ENCODE assay signal across 13 mouse cellular contexts in the genomic region with DNA sequence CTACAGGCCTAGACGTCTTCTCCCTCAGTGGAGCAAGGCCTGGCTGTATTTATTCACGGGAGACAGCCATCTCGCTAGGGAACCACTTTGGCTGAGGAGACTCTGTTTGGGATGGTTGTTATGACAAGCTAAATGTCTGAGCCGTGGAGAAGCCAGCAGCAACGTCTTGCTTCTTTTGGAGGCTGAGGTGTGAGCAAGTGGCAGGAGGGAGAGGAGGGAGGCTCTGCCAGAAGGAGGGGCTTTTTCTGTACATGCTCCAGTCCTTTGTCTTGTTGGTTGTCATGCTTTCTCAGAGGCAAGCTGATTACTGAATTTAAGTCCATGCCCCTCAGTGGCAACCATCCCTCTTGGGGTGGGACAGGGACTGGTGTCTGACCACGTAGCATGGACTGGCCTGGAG. TPM values are rescaled to one million over a fixed set of nuclear protein-coding genes. Genes with fewer than 3 reads are reported as not detected.
DNase-seq lines count a peak whose midpoint lies in the region; ATAC-seq lines count a peak whose summit lies in the region.
"Had no signal": no experiment of that assay in that cellular context is flagged by ENCODE, and none has a peak within 500 bp of the region (broad histone marks: within the 10 kb centered on the region; RNA-seq: fewer than 3 reads in every experiment).

No protein-coding gene starts in this region.

- H3K9me3 ChIP-seq in forebrain, embryonic 14.5 days (replicated peaks; ENCODE audit: control insufficient read depth, low read length), result no peaks in the 10 kb centered on the region
- H3K9me3 ChIP-seq in forebrain, embryonic 12.5 days, result no peaks in the 10 kb centered on the region
- H3K9me3 ChIP-seq in lung, embryonic 15.5 days, result no peaks in the 10 kb centered on the region
- H3K9me3 ChIP-seq in limb, embryonic 13.5 days, result no peaks in the 10 kb centered on the region
- H3K9me3 ChIP-seq: heart, embryonic 13.5 days; midbrain, embryonic 13.5 days had no signal

- H3K4me3 ChIP-seq in forebrain, embryonic 14.5 days (ENCODE audit: low read depth, low read length), result no peak overlapping the region
- H3K4me3 ChIP-seq in forebrain, embryonic 12.5 days (replicated peaks), result no peak overlapping the region
- H3K4me3 ChIP-seq in lung, embryonic 15.5 days, result peak overlapping the region; percentile 41
- H3K4me3 ChIP-seq in limb, embryonic 13.5 days, result no peak overlapping the region
- H3K4me3 ChIP-seq in macrophage (ENCODE audit: inconsistent target), result no peak overlapping the region
- H3K4me3 ChIP-seq: midbrain, embryonic 13.5 days had no signal

- no peak overlapping the region; the same call in 1 of the 2 replicates for H3K27ac ChIP-seq in forebrain, embryonic 14.5 days (ENCODE audit: low read depth, low read length)
- H3K27ac ChIP-seq in forebrain, embryonic 12.5 days, result no peak overlapping the region
- peak overlapping the region; percentile 76; the same call in 1 of the 2 replicates for H3K27ac ChIP-seq in lung, embryonic 15.5 days
- no peak overlapping the region for H3K27ac ChIP-seq in limb, embryonic 13.5 days
- H3K27ac ChIP-seq in macrophage, result peak overlapping the region; percentile 82; the same call in 1 of the 2 replicates
- H3K27ac ChIP-seq: heart, embryonic 13.5 days; midbrain, embryonic 13.5 days had no signal

- peaks cover 17% of the 10 kb centered on the region for H3K4me1 ChIP-seq in forebrain, embryonic 14.5 days (ENCODE audit: control insufficient read depth, insufficient read depth, low read length)
- peaks cover 23% of the 10 kb centered on the region for H3K4me1 ChIP-seq in forebrain, embryonic 12.5 days
- peaks cover 30% of the 10 kb centered on the region for H3K4me1 ChIP-seq in lung, embryonic 15.5 days
- peaks cover 29% of the 10 kb centered on the region for H3K4me1 ChIP-seq in limb, embryonic 13.5 days

- WGBS in forebrain, embryonic 14.5 days, result 53% methylated on average over 6 of the region's 6 CpGs
- WGBS in forebrain, embryonic 12.5 days, result 72% methylated on average over 6 of the region's 6 CpGs
- WGBS in lung, embryonic 15.5 days, result 49% methylated on average over 6 of the region's 6 CpGs
- 75% methylated on average over 6 of the region's 6 CpGs for WGBS in limb, embryonic 13.5 days
- 97% methylated on average over 6 of the region's 6 CpGs for WGBS in macrophage (ENCODE audit: missing documents)

- ATAC-seq in forebrain, embryonic 14.5 days, result peak; percentile 46; the same call in 1 of the 2 replicates
- no peak for ATAC-seq in forebrain, embryonic 12.5 days (ENCODE audit: low FRiP score)
- no peak for ATAC-seq in lung, embryonic 15.5 days (ENCODE audit: borderline replicate concordance, extremely low read depth, low FRiP score, low TSS enrichment)
- no peak for ATAC-seq in limb, embryonic 13.5 days (ENCODE audit: low FRiP score, low read depth)

- no peak overlapping the region for H3K4me2 ChIP-seq in forebrain, embryonic 14.5 days (ENCODE audit: low read length)
- no peak overlapping the region for H3K4me2 ChIP-seq in forebrain, embryonic 12.5 days
- H3K4me2 ChIP-seq in lung, embryonic 15.5 days, result peak overlapping the region; percentile 80
- H3K4me2 ChIP-seq in limb, embryonic 13.5 days (replicated peaks), result peak overlapping the region; percentile 96

- peaks cover 17% of the 10 kb centered on the region; the same call in 1 of the 2 replicates for H3K36me3 ChIP-seq in forebrain, embryonic 14.5 days (ENCODE audit: control insufficient read depth, insufficient read depth, low read length)
- H3K36me3 ChIP-seq in forebrain, embryonic 12.5 days (replicated peaks), result peaks cover 20% of the 10 kb centered on the region
- no peaks in the 10 kb centered on the region for H3K36me3 ChIP-seq in lung, embryonic 15.5 days
- no peaks in the 10 kb centered on the region for H3K36me3 ChIP-seq in limb, embryonic 13.5 days
- no peaks in the 10 kb centered on the region; the same call in 1 of the 2 replicates for H3K36me3 ChIP-seq in macrophage (ENCODE audit: inconsistent target)
- H3K36me3 ChIP-seq: heart, embryonic 13.5 days had no signal

- H3K79me2 ChIP-seq in macrophage (ENCODE audit: inconsistent target), result peaks cover 77% of the 10 kb centered on the region

- intact Hi-C loops in heart, postnatal 36 days (cut with DNase I), result loop anchor here (5.0 kb wide), 1 partner anchor 69 kb away; no protein-coding TSS in a partner anchor

- no peaks in the 10 kb centered on the region for H3K27me3 ChIP-seq in forebrain, embryonic 14.5 days (replicated peaks; ENCODE audit: control insufficient read depth, insufficient read depth, low read length)
- no peaks in the 10 kb centered on the region for H3K27me3 ChIP-seq in forebrain, embryonic 12.5 days
- no peaks in the 10 kb centered on the region for H3K27me3 ChIP-seq in lung, embryonic 15.5 days
- H3K27me3 ChIP-seq in limb, embryonic 13.5 days, result peaks cover 3% of the 10 kb centered on the region; the same call in 1 of the 2 replicates

- no peak overlapping the region for H3K9ac ChIP-seq in forebrain, embryonic 14.5 days (ENCODE audit: low read length)
- no peak overlapping the region for H3K9ac ChIP-seq in forebrain, embryonic 12.5 days
- no peak overlapping the region for H3K9ac ChIP-seq in lung, embryonic 15.5 days
- H3K9ac ChIP-seq in limb, embryonic 13.5 days, result no peak overlapping the region
- H3K9ac ChIP-seq: midbrain, embryonic 13.5 days had no signal

- peak; percentile 49 for DNase-seq in forebrain, embryonic 14.5 days (ENCODE audit: low spot score)
- DNase-seq in lung, postnatal 25 days (ENCODE audit: low spot score), result no peak
- DNase-seq in urinary bladder, postnatal 36 days (ENCODE audit: low spot score in 2 of 2), result no peak
- no peak for DNase-seq in heart, postnatal 36 days
- DNase-seq: cerebellum, adult 18-20 months; right cerebral cortex, postnatal 25 days; thymus, adult 18-20 months had no signal

RNA-seq across cellular contexts. Expression of gene Lrrc8d, which starts 33.5 kb away (rescaled TPM):
- 23.3 and 31.7 TPM in 2 replicates for polyA plus RNA-seq in forebrain, embryonic 14.5 days (2014; fragmentation: Nextera tagmentation; extraction: Ambion mirVana)
- polyA plus RNA-seq in forebrain, embryonic 12.5 days (2016; fragmentation: Nextera tagmentation; extraction: Ambion mirVana), result 32.7 and 36.6 TPM in 2 replicates
- 21.0 and 21.2 TPM in 2 replicates for polyA plus RNA-seq in lung, embryonic 15.5 days (2015; fragmentation: Nextera tagmentation; extraction: Ambion mirVana)
- polyA plus RNA-seq in limb, embryonic 13.5 days (2015; fragmentation: Nextera tagmentation; extraction: Ambion mirVana), result 16.2 and 17.0 TPM in 2 replicates
- total RNA-seq in macrophage (2018; cell fraction: chromatin; rRNA removed), result 100 to 1,000 TPM in 16 of 26 experiments, 10 to 100 TPM in 10; 73.6 to 483 (median 123) TPM
- total RNA-seq in macrophage (2018; cell fraction: cytosol; rRNA removed), result 100 to 1,000 TPM in 1 of 26 experiments, 10 to 100 TPM in 25; 46.8 to 160 (median 59.8) TPM
- 100 to 1,000 TPM in 14 of 26 experiments, 10 to 100 TPM in 12; 64.4 to 286 (median 111) TPM for total RNA-seq in macrophage (2018; cell fraction: nucleus; rRNA removed)
- 38.8 to 50.7 TPM (median 45.1 TPM) in 3 replicates for polyA plus RNA-seq in macrophage (2018)
- total RNA-seq in heart, postnatal 36 days (2021), result 1 to 10 TPM; 8.6 to 9.8 TPM

Comparison
In these comparisons a context has a peak if more than half of its experiments do, and no peak if none do; other contexts are left out.
1. H3K27ac ChIP-seq: peak in lung, embryonic 15.5 days (single experiment) and macrophage (single experiment); none in forebrain, embryonic 14.5 days (single experiment), forebrain, embryonic 12.5 days (single experiment) and limb, embryonic 13.5 days (single experiment).
2. H3K4me2 ChIP-seq: peak in lung, embryonic 15.5 days (single experiment) and limb, embryonic 13.5 days (single experiment); none in forebrain, embryonic 14.5 days (single experiment) and forebrain, embryonic 12.5 days (single experiment).